Mouse (Mus musculus) MEL (cell line): Measurements from ENCODE around the gene Zic5. TPM values are rescaled to one million over a fixed set of nuclear protein-coding genes. Genes with fewer than 3 reads are reported as not detected.
A peak's percentile ranks its signal among the peaks of the same experiment; 100 is the strongest.

ENCODE experiments used
- DNase-seq: peaks from one replicate; pipeline ENCODE4 v3.0.0; 2011; ENCODE audit warnings: low read depth, low spot score
- H3K27ac ChIP-seq: 2 replicates; pipeline ENCODE4 v1.5.1; 2012; ENCODE audit warnings: low read depth, mild to moderate bottlenecking, control low read depth, low read length, moderate library complexity; ENCODE audit not compliant: control insufficient read depth
- H3K27me3 ChIP-seq, 2 experiments: fragments of 150-350 bp in 1 of 2; sonication (generic) in 1 of 2; 2 replicates each; pipeline ENCODE4 v1.6.1; 2012; ENCODE audit warnings: low read length in 2 of 2, mild to moderate bottlenecking in 2 of 2, improper control_type of control experiment in 1 of 2, moderate library complexity in 1 of 2; ENCODE audit not compliant: insufficient read depth in 2 of 2, control insufficient read depth in 1 of 2
- H3K36me3 ChIP-seq, 2 experiments: 2 replicates each; pipeline ENCODE4 v1.6.1; 2012 to 2014; ENCODE audit warnings: low read length in 2 of 2, improper control_type of control experiment in 1 of 2, inconsistent platforms in 1 of 2, mild to moderate bottlenecking in 1 of 2; ENCODE audit not compliant: insufficient read depth in 2 of 2, control insufficient read depth in 1 of 2
- H3K4me1 ChIP-seq, 2 experiments: fragments of 150-350 bp in 1 of 2; sonication (generic) in 1 of 2; 2 replicates each; pipeline ENCODE4 v1.6.1; 2012; ENCODE audit warnings: low read length in 2 of 2, improper control_type of control experiment in 1 of 2, mild to moderate bottlenecking in 1 of 2; ENCODE audit not compliant: insufficient read depth in 2 of 2, control insufficient read depth in 1 of 2
- H3K4me3 ChIP-seq, 2 experiments: fragments of 150-350 bp in 1 of 2; sonication (generic) in 1 of 2; 2 replicates each; pipeline ENCODE4 v1.5.1; 2012; ENCODE audit warnings: low read depth in 2 of 2, low read length in 2 of 2, mild to moderate bottlenecking in 2 of 2, moderate library complexity in 2 of 2, control low read depth in 1 of 2, improper control_type of control experiment in 1 of 2; ENCODE audit not compliant: control insufficient read depth in 1 of 2, insufficient read depth in 1 of 2
- H3K79me2 ChIP-seq: 2 replicates; pipeline ENCODE4 v1.6.1; 2012; ENCODE audit warnings: mild to moderate bottlenecking, low read length, moderate library complexity; ENCODE audit not compliant: control insufficient read depth, poor library complexity, insufficient read depth
- H3K9ac ChIP-seq: 2 replicates; pipeline ENCODE4 v1.6.1; 2012; ENCODE audit warnings: low read depth, mild to moderate bottlenecking, control low read depth, low read length, moderate library complexity; ENCODE audit not compliant: control insufficient read depth, poor library complexity, severe bottlenecking
- H3K9me3 ChIP-seq: fragments of 150-350 bp; sonication (generic); replicated peaks from 2 replicates; pipeline ENCODE4 v1.6.1; 2012; ENCODE audit warnings: mild to moderate bottlenecking, low read length, improper control_type of control experiment, moderate library complexity; ENCODE audit not compliant: insufficient read depth
- BHLHE40 ChIP-seq: IDR thresholded peaks from 2 replicates; pipeline ENCODE4 v1.6.1; 2012; ENCODE audit warnings: low read depth, mild to moderate bottlenecking, inconsistent platforms, low read length, improper control_type of control experiment, borderline replicate concordance
- CHD2 ChIP-seq: IDR thresholded peaks from 2 replicates; pipeline ENCODE4 v1.6.1; 2011; ENCODE audit warnings: low read length, improper control_type of control experiment
- CTCF ChIP-seq, 3 experiments: IDR thresholded peaks in 2 of 3; conservative IDR thresholded peaks in 1 of 3; 2 replicates each; pipeline ENCODE4 v1.5.1; 2011 to 2012; ENCODE audit warnings: low read length in 3 of 3, low read depth in 2 of 3, mild to moderate bottlenecking in 2 of 3, improper control_type of control experiment in 1 of 3, inconsistent platforms in 1 of 3, mixed read lengths in 1 of 3, moderate library complexity in 1 of 3; ENCODE audit not compliant: control insufficient read depth in 1 of 3, insufficient read depth in 1 of 3, poor library complexity in 1 of 3, severe bottlenecking in 1 of 3
- E2F4 ChIP-seq: IDR thresholded peaks from 2 replicates; pipeline ENCODE4 v1.6.1; 2011; ENCODE audit warnings: low read depth, low read length, improper control_type of control experiment, borderline replicate concordance
- ELF1 ChIP-seq: IDR thresholded peaks from 2 replicates; pipeline ENCODE4 v1.6.1; 2014; ENCODE audit warnings: low read depth, mild to moderate bottlenecking, inconsistent platforms, low read length, improper control_type of control experiment, moderate library complexity
- EP300 ChIP-seq, 2 experiments: IDR thresholded peaks; 2 replicates each; pipeline ENCODE4 v1.6.1; 2011; ENCODE audit warnings: improper control_type of control experiment in 2 of 2, low read length in 2 of 2, low read depth in 1 of 2, mild to moderate bottlenecking in 1 of 2
- ETS1 ChIP-seq: IDR thresholded peaks from 2 replicates; pipeline ENCODE4 v1.6.1; 2012; ENCODE audit warnings: low read depth, mild to moderate bottlenecking, inconsistent platforms, low read length, improper control_type of control experiment, moderate library complexity
- GABPA ChIP-seq: IDR thresholded peaks from 2 replicates; pipeline ENCODE4 v1.6.1; 2012; ENCODE audit warnings: low read depth, mild to moderate bottlenecking, inconsistent platforms, low read length, improper control_type of control experiment, moderate library complexity
- GATA1 ChIP-seq: IDR thresholded peaks from 2 replicates; pipeline ENCODE4 v1.6.1; 2011; ENCODE audit warnings: low read depth, low read length, improper control_type of control experiment
- HCFC1 ChIP-seq: IDR thresholded peaks from 2 replicates; pipeline ENCODE4 v1.6.1; 2012; ENCODE audit warnings: low read depth, mild to moderate bottlenecking, inconsistent platforms, low read length, improper control_type of control experiment, moderate library complexity
- KAT2A ChIP-seq: conservative IDR thresholded peaks from 2 replicates; pipeline ENCODE4 v1.6.1; 2012; ENCODE audit warnings: low read depth, low read length, improper control_type of control experiment, inconsistent platforms
- MAFK ChIP-seq: IDR thresholded peaks from 2 replicates; pipeline ENCODE4 v1.6.1; 2011; ENCODE audit warnings: low read depth, mild to moderate bottlenecking, low read length, improper control_type of control experiment, borderline replicate concordance
- MAX ChIP-seq: IDR thresholded peaks from 2 replicates; pipeline ENCODE4 v1.6.1; 2011; ENCODE audit warnings: low read length, improper control_type of control experiment
- MAZ ChIP-seq: IDR thresholded peaks from 2 replicates; pipeline ENCODE4 v1.6.1; 2012; ENCODE audit warnings: low read depth, mild to moderate bottlenecking, inconsistent platforms, low read length, improper control_type of control experiment
- MEF2A ChIP-seq: IDR thresholded peaks from 2 replicates; pipeline ENCODE4 v1.6.1; 2014; ENCODE audit warnings: low read depth, mild to moderate bottlenecking, inconsistent platforms, low read length, improper control_type of control experiment; ENCODE audit not compliant: poor library complexity, insufficient replicate concordance, severe bottlenecking; ENCODE audit errors: extremely low read depth
- MYB ChIP-seq: IDR thresholded peaks from 2 replicates; pipeline ENCODE4 v1.6.1; 2011; ENCODE audit warnings: mild to moderate bottlenecking, low read depth, low read length, improper control_type of control experiment
- MYC ChIP-seq: IDR thresholded peaks from 2 replicates; pipeline ENCODE4 v1.6.1; 2011; ENCODE audit warnings: low read depth, mild to moderate bottlenecking, low read length, improper control_type of control experiment, moderate library complexity
- NELFE ChIP-seq: IDR thresholded peaks from 2 replicates; pipeline ENCODE4 v1.6.1; 2011; ENCODE audit warnings: low read depth, low read length, improper control_type of control experiment
- NRF1 ChIP-seq: IDR thresholded peaks from 2 replicates; pipeline ENCODE4 v1.6.1; 2014; ENCODE audit warnings: low read depth, mild to moderate bottlenecking, inconsistent platforms, low read length, improper control_type of control experiment, moderate library complexity; ENCODE audit not compliant: poor library complexity, insufficient read depth, severe bottlenecking
- POLR2AphosphoS2 ChIP-seq: IDR thresholded peaks from 2 replicates; pipeline ENCODE4 v1.6.1; 2011; ENCODE audit warnings: low read length, improper control_type of control experiment
- POLR2AphosphoS5 ChIP-seq: IDR thresholded peaks from 2 replicates; pipeline ENCODE4 v1.6.1; 2012; ENCODE audit warnings: low read depth, borderline replicate concordance, mild to moderate bottlenecking, inconsistent platforms, low read length, moderate library complexity, mixed read lengths
- RCOR1 ChIP-seq: IDR thresholded peaks from 2 replicates; pipeline ENCODE4 v1.6.1; 2012; ENCODE audit warnings: low read depth, mild to moderate bottlenecking, inconsistent platforms, low read length, improper control_type of control experiment
- SIN3A ChIP-seq: IDR thresholded peaks from 2 replicates; pipeline ENCODE4 v1.6.1; 2012; ENCODE audit warnings: low read length, improper control_type of control experiment, inconsistent platforms
- SMC3 ChIP-seq: IDR thresholded peaks from 2 replicates; pipeline ENCODE4 v1.6.1; 2011; ENCODE audit warnings: low read depth, low read length, improper control_type of control experiment
- TAL1 ChIP-seq: IDR thresholded peaks from 2 replicates; pipeline ENCODE4 v1.6.1; 2012; ENCODE audit warnings: mild to moderate bottlenecking, inconsistent platforms, low read length, moderate library complexity, mixed read lengths
- TBP ChIP-seq: IDR thresholded peaks from 2 replicates; pipeline ENCODE4 v1.8.0; 2011; ENCODE audit warnings: low read depth, low read length, improper control_type of control experiment
- TCF12 ChIP-seq: IDR thresholded peaks from 2 replicates; pipeline ENCODE4 v1.6.1; 2014; ENCODE audit warnings: low read depth, mild to moderate bottlenecking, inconsistent platforms, low read length, improper control_type of control experiment, moderate library complexity
- USF1 ChIP-seq: IDR thresholded peaks from 2 replicates; pipeline ENCODE4 v1.6.1; 2014; ENCODE audit warnings: low read depth, mild to moderate bottlenecking, inconsistent platforms, low read length, improper control_type of control experiment, moderate library complexity
- USF2 ChIP-seq, 2 experiments: IDR thresholded peaks; 2 replicates each; pipeline ENCODE4 v1.6.1; 2011 to 2012; ENCODE audit warnings: improper control_type of control experiment in 2 of 2, low read length in 2 of 2, borderline replicate concordance in 1 of 2, inconsistent platforms in 1 of 2, low read depth in 1 of 2, mild to moderate bottlenecking in 1 of 2; ENCODE audit not compliant: insufficient read depth in 1 of 2
- ZC3H11A ChIP-seq: IDR thresholded peaks from 2 replicates; pipeline ENCODE4 v1.6.1; 2012; ENCODE audit warnings: low read depth, mild to moderate bottlenecking, inconsistent platforms, low read length, improper control_type of control experiment
- ZKSCAN1 ChIP-seq: IDR thresholded peaks from 2 replicates; pipeline ENCODE4 v1.6.1; 2012; ENCODE audit warnings: low read depth, mild to moderate bottlenecking, inconsistent platforms, low read length, improper control_type of control experiment, moderate library complexity
- ZMIZ1 ChIP-seq: IDR thresholded peaks from 2 replicates; pipeline ENCODE4 v1.6.1; 2012; ENCODE audit warnings: low read depth, mild to moderate bottlenecking, inconsistent platforms, low read length, improper control_type of control experiment, moderate library complexity
- ZNF384 ChIP-seq: IDR thresholded peaks from 2 replicates; pipeline ENCODE4 v1.6.1; 2012; ENCODE audit warnings: low read depth, mild to moderate bottlenecking, inconsistent platforms, low read length, improper control_type of control experiment
- polyA plus RNA-seq, 2 experiments: library from polyadenylated mRNA; stranded (reverse) in 1 of 2; unstranded in 1 of 2; fragments of >175 nt in 1 of 2; fragments of >200 nt in 1 of 2; gene quantifications; 2 replicates each; pipeline versions ENCODE4 v1.2.1 to v1.2.4; 2012; ENCODE audit warnings: low replicate concordance in 2 of 2, low read depth in 1 of 2; ENCODE audit not compliant: insufficient read length in 2 of 2, insufficient read depth in 1 of 2, missing spikeins in 1 of 2
- total RNA-seq: library from RNA; depleted of rRNA; stranded (reverse); fragments of 300-350 nt; gene quantifications from 2 replicates; pipeline ENCODE4 v1.2.3, GENCODE M21; 2012; rRNA removed

Zic5 gene
- total RNA-seq (9.9 and 10.4 TPM in 2 replicates), polyA plus RNA-seq (10 to 100 TPM; 23.6 to 50.6 TPM)

- H3K36me3 ChIP-seq, result peaks cover 3 to 17% of the 10 kb centered on the region in 2 experiments; a peak in 3 of 4 replicates
- peak; percentile 95 for DNase-seq
- H3K9ac ChIP-seq, result peak within 1 kb of the TSS; percentile 93
- peak within 1 kb of the TSS; percentile 91 for H3K27ac ChIP-seq
- peaks cover 46% of the 10 kb centered on the region for H3K79me2 ChIP-seq
- peak within 1 kb of the TSS; percentile 72 to 94 for H3K4me3 ChIP-seq
- peaks cover 13 to 14% of the 10 kb centered on the region in 2 experiments for H3K4me1 ChIP-seq
- H3K27me3 ChIP-seq, result no peaks in the 10 kb centered on the region
- H3K9me3 ChIP-seq, result no peaks in the 10 kb centered on the region
- TF ChIP-seq RCOR1, result no peak
- peak; percentile 42 for TF ChIP-seq MAX
- no peak for TF ChIP-seq MAFK
- TF ChIP-seq NELFE, result peak; percentile 78
- TF ChIP-seq EP300 (IDR thresholded peaks at IDR 0.05; ENCODE audit: low read depth in 1 of 2, low read length in 2 of 2), result peak in 1 of 2 experiments; percentile 25; a peak in 1 of 4 replicates
- peak in 2 of 3 experiments; percentile 1 to 20; a peak in 1 of 6 replicates for TF ChIP-seq CTCF (IDR thresholded peaks at IDR 0.05 in 2 of 3, conservative IDR thresholded peaks at IDR 0.05 in 1 of 3; ENCODE audit: control insufficient read depth in 1 of 3, insufficient read depth in 1 of 3, low read depth in 2 of 3, low read length in 3 of 3, poor library complexity in 1 of 3, severe bottlenecking in 1 of 3)
- peak; percentile 57 for TF ChIP-seq HCFC1
- no peak for TF ChIP-seq POLR2AphosphoS5
- TF ChIP-seq SMC3, result no peak; the same call in 1 of the 2 replicates
- TF ChIP-seq E2F4, result 0 out of 2 replicates have a peak, but pooled peaks have one; percentile 19
- no peak for TF ChIP-seq ZNF384
- TF ChIP-seq CHD2, result no peak
- TF ChIP-seq ZC3H11A, result no peak
- no peak for TF ChIP-seq TAL1
- peak; percentile 60; the same call in 1 of the 2 replicates for TF ChIP-seq POLR2AphosphoS2
- 0 out of 2 replicates have a peak, but pooled peaks have one; percentile 18 for TF ChIP-seq ETS1
- peak; percentile 59 for TF ChIP-seq SIN3A
- TF ChIP-seq MYC, result 0 out of 2 replicates have a peak, but pooled peaks have one; percentile 8
- TF ChIP-seq ELF1, result no peak
- no peak for TF ChIP-seq BHLHE40
- TF ChIP-seq TCF12, result peak; percentile 72
- TF ChIP-seq ZMIZ1, result peak; percentile 91
- peak; percentile 98 for TF ChIP-seq MAZ
- no peak for TF ChIP-seq GATA1
- TF ChIP-seq KAT2A, result no peak
- peak; percentile 19; the same call in 1 of the 2 replicates for TF ChIP-seq USF1
- no peak for TF ChIP-seq USF2 (IDR thresholded peaks at IDR 0.05; ENCODE audit: borderline replicate concordance in 1 of 2, insufficient read depth in 1 of 2, low read depth in 1 of 2, low read length in 2 of 2)
- TF ChIP-seq GABPA, result no peak
- TF ChIP-seq TBP, result peak; percentile 82
- peak; percentile 47; the same call in 1 of the 2 replicates for TF ChIP-seq NRF1
- 0 out of 2 replicates have a peak, but pooled peaks have one; percentile 13 for TF ChIP-seq ZKSCAN1
- no peak for TF ChIP-seq MYB
- TF ChIP-seq MEF2A, result no peak
These were observed at the start of gene Zic5 for GRCm38 (mm10) chr14:122464763-122465741. TSS of gene Zic5 (minus strand) at chr14:122465677.
